Mouse (Mus musculus): ENCODE data around the gene Samhd1.

GRCm38 (mm10) chr2:157057758-157058157, 77.3 kb downstream of the Samhd1 start:
- TF ChIP-seq POLR2A (IDR thresholded peaks at IDR 0.05; ENCODE audit: insufficient read depth, low read depth, low read length) (no peak), CTCF (IDR thresholded peaks at IDR 0.05; ENCODE audit: insufficient read depth, low read depth, low read length) (no peak)
